Mouse (Mus musculus): Measurements from ENCODE around the gene Trhr2. TPM values are rescaled to one million over a fixed set of nuclear protein-coding genes. Genes with fewer than 3 reads are reported as not detected.

Gene Trhr2
- polyA plus RNA-seq, 1 experiment from 2014 or later: not detected

- Histone ChIP-seq H3K4me3 (ENCODE audit: low read length) (peak within 1 kb of the TSS; percentile 83), H3K4me1 (ENCODE audit: control insufficient read depth, insufficient read depth, low read length) (peaks cover 14% of the 10 kb centered on the region), H3K9ac (ENCODE audit: low read depth, low read length) (peak within 1 kb of the TSS; percentile 93), H3K36me3 (ENCODE audit: control insufficient read depth, insufficient read depth, low read length) (no peaks in the 10 kb centered on the region), H3K4me2 (ENCODE audit: low read depth, low read length) (peak within 1 kb of the TSS; percentile 76), H3K27me3 (replicated peaks; ENCODE audit: control insufficient read depth, insufficient read depth, low read length) (no peaks in the 10 kb centered on the region), H3K27ac (ENCODE audit: low read length) (peak within 1 kb of the TSS; percentile 97), H3K9me3 (ENCODE audit: control insufficient read depth, low read length) (no peaks in the 10 kb centered on the region)
- WGBS: under 1% methylated on average over 104 of the region's 107 CpGs
- peak; percentile 93 for ATAC-seq
Observed at GRCm38 (mm10) chr8:122376365-122377231, 16.1 kb upstream of the Trhr2 start, which contains the start of gene Zc3h18. TSS of gene Zc3h18 (plus strand) at chr8:122376609.

- H3K27me3 ChIP-seq (replicated peaks; ENCODE audit: control insufficient read depth, insufficient read depth, low read length): no peaks in the 10 kb centered on the region
- no peak; the same call in 1 of the 2 replicates for ATAC-seq
- peak overlapping the region; percentile 42 for H3K9ac ChIP-seq (ENCODE audit: low read depth, low read length)
- no peaks in the 10 kb centered on the region for H3K9me3 ChIP-seq (ENCODE audit: control insufficient read depth, low read length)
- no peaks in the 10 kb centered on the region for H3K36me3 ChIP-seq (ENCODE audit: control insufficient read depth, insufficient read depth, low read length)
- 24% methylated on average over 13 of the region's 13 CpGs for WGBS
- peak overlapping the region; percentile 61 for H3K4me2 ChIP-seq (ENCODE audit: low read depth, low read length)
- peaks cover 14% of the 10 kb centered on the region for H3K4me1 ChIP-seq (ENCODE audit: control insufficient read depth, insufficient read depth, low read length)
- peak overlapping the region; percentile 83 for H3K4me3 ChIP-seq (ENCODE audit: low read length)
- no peak overlapping the region for H3K27ac ChIP-seq (ENCODE audit: low read length)
Observed at GRCm38 (mm10) chr8:122375751-122376364, 15.3 kb upstream of the Trhr2 start.

- Histone ChIP-seq H3K27ac (ENCODE audit: low read length) (no peak overlapping the region), H3K4me1 (ENCODE audit: control insufficient read depth, insufficient read depth, low read length) (peaks cover 14% of the 10 kb centered on the region), H3K9me3 (ENCODE audit: control insufficient read depth, low read length) (no peaks in the 10 kb centered on the region), H3K9ac (ENCODE audit: low read depth, low read length) (no peak overlapping the region), H3K36me3 (ENCODE audit: control insufficient read depth, insufficient read depth, low read length) (no peaks in the 10 kb centered on the region), H3K4me3 (ENCODE audit: low read length) (no peak overlapping the region), H3K4me2 (ENCODE audit: low read depth, low read length) (0 out of 2 replicates have a peak overlapping the region, but pooled peaks have one; percentile 61), H3K27me3 (replicated peaks; ENCODE audit: control insufficient read depth, insufficient read depth, low read length) (no peaks in the 10 kb centered on the region)
- no peak for ATAC-seq
- WGBS: 94% methylated on average over 7 of the region's 7 CpGs
Observed at GRCm38 (mm10) chr8:122375320-122375719, 14.8 kb upstream of the Trhr2 start.

- Histone ChIP-seq H3K27ac (ENCODE audit: low read length) (no peak overlapping the region), H3K36me3 (ENCODE audit: control insufficient read depth, insufficient read depth, low read length) (no peaks in the 10 kb centered on the region), H3K4me1 (ENCODE audit: control insufficient read depth, insufficient read depth, low read length) (no peaks in the 10 kb centered on the region), H3K9ac (ENCODE audit: low read depth, low read length) (no peak overlapping the region), H3K4me2 (ENCODE audit: low read depth, low read length) (no peak overlapping the region), H3K9me3 (ENCODE audit: control insufficient read depth, low read length) (no peaks in the 10 kb centered on the region), H3K4me3 (ENCODE audit: low read length) (no peak overlapping the region), H3K27me3 (replicated peaks; ENCODE audit: control insufficient read depth, insufficient read depth, low read length) (no peaks in the 10 kb centered on the region)
- 67% methylated on average over 6 of the region's 6 CpGs for WGBS
- no peak for ATAC-seq
Observed at GRCm38 (mm10) chr8:122371706-122372105, 11.2 kb upstream of the Trhr2 start.

GRCm38 (mm10) chr8:122369665-122370064 lies 9.1 kb upstream of the Trhr2 start:
- H3K9me3 ChIP-seq (ENCODE audit: control insufficient read depth, low read length): no peaks in the 10 kb centered on the region
- no peaks in the 10 kb centered on the region for H3K27me3 ChIP-seq (replicated peaks; ENCODE audit: control insufficient read depth, insufficient read depth, low read length)
- no peak overlapping the region for H3K4me2 ChIP-seq (ENCODE audit: low read depth, low read length)
- no peak overlapping the region for H3K27ac ChIP-seq (ENCODE audit: low read length)
- 7% methylated on average over 9 of the region's 9 CpGs for WGBS
- peak; percentile 66 for ATAC-seq
- H3K36me3 ChIP-seq (ENCODE audit: control insufficient read depth, insufficient read depth, low read length): no peaks in the 10 kb centered on the region
- no peaks in the 10 kb centered on the region for H3K4me1 ChIP-seq (ENCODE audit: control insufficient read depth, insufficient read depth, low read length)
- H3K9ac ChIP-seq (ENCODE audit: low read depth, low read length): no peak overlapping the region
- no peak overlapping the region for H3K4me3 ChIP-seq (ENCODE audit: low read length)

GRCm38 (mm10) chr8:122368494-122368893 lies 7.9 kb upstream of the Trhr2 start:
- Histone ChIP-seq H3K27ac (ENCODE audit: low read length) (no peak overlapping the region), H3K4me1 (ENCODE audit: control insufficient read depth, insufficient read depth, low read length) (no peaks in the 10 kb centered on the region), H3K4me2 (ENCODE audit: low read depth, low read length) (no peak overlapping the region), H3K27me3 (replicated peaks; ENCODE audit: control insufficient read depth, insufficient read depth, low read length) (no peaks in the 10 kb centered on the region), H3K9ac (ENCODE audit: low read depth, low read length) (no peak overlapping the region), H3K36me3 (ENCODE audit: control insufficient read depth, insufficient read depth, low read length) (no peaks in the 10 kb centered on the region), H3K4me3 (ENCODE audit: low read length) (no peak overlapping the region), H3K9me3 (ENCODE audit: control insufficient read depth, low read length) (no peaks in the 10 kb centered on the region)
- no peak for ATAC-seq
- WGBS: 68% methylated on average over 10 of the region's 10 CpGs

- no peak overlapping the region for H3K9ac ChIP-seq (ENCODE audit: low read depth, low read length)
- H3K36me3 ChIP-seq (ENCODE audit: control insufficient read depth, insufficient read depth, low read length): no peaks in the 10 kb centered on the region
- no peaks in the 10 kb centered on the region for H3K27me3 ChIP-seq (replicated peaks; ENCODE audit: control insufficient read depth, insufficient read depth, low read length)
- H3K4me2 ChIP-seq (ENCODE audit: low read depth, low read length): no peak overlapping the region
- no peaks in the 10 kb centered on the region for H3K4me1 ChIP-seq (ENCODE audit: control insufficient read depth, insufficient read depth, low read length)
- no peak overlapping the region for H3K27ac ChIP-seq (ENCODE audit: low read length)
- no peak overlapping the region for H3K4me3 ChIP-seq (ENCODE audit: low read length)
- ATAC-seq: no peak
- 30% methylated on average over 8 of the region's 8 CpGs for WGBS
- H3K9me3 ChIP-seq (ENCODE audit: control insufficient read depth, low read length): no peaks in the 10 kb centered on the region
Observed at GRCm38 (mm10) chr8:122362967-122363366, 2.4 kb upstream of the Trhr2 start.

- Histone ChIP-seq H3K4me1 (ENCODE audit: control insufficient read depth, insufficient read depth, low read length) (no peaks in the 10 kb centered on the region), H3K4me2 (ENCODE audit: low read depth, low read length) (no peak overlapping the region), H3K27ac (ENCODE audit: low read length) (no peak overlapping the region), H3K27me3 (replicated peaks; ENCODE audit: control insufficient read depth, insufficient read depth, low read length) (no peaks in the 10 kb centered on the region), H3K4me3 (ENCODE audit: low read length) (no peak overlapping the region), H3K9ac (ENCODE audit: low read depth, low read length) (no peak overlapping the region), H3K36me3 (ENCODE audit: control insufficient read depth, insufficient read depth, low read length) (no peaks in the 10 kb centered on the region), H3K9me3 (ENCODE audit: control insufficient read depth, low read length) (no peaks in the 10 kb centered on the region)
- peak; percentile 18; the same call in 1 of the 2 replicates for ATAC-seq
- 38% methylated on average over 5 of the region's 5 CpGs for WGBS
Observed at GRCm38 (mm10) chr8:122362271-122362670, 1.7 kb upstream of the Trhr2 start.

GRCm38 (mm10) chr8:122359111-122359775 lies 1.3 kb downstream of the Trhr2 start:
- no peak for ATAC-seq
- H3K4me1 ChIP-seq (ENCODE audit: control insufficient read depth, insufficient read depth, low read length): peaks cover 10% of the 10 kb centered on the region; the same call in 1 of the 2 replicates
- H3K4me3 ChIP-seq (ENCODE audit: low read length): no peak overlapping the region
- H3K9me3 ChIP-seq (ENCODE audit: control insufficient read depth, low read length): no peaks in the 10 kb centered on the region
- H3K27ac ChIP-seq (ENCODE audit: low read length): no peak overlapping the region
- no peak overlapping the region for H3K9ac ChIP-seq (ENCODE audit: low read depth, low read length)
- no peaks in the 10 kb centered on the region for H3K36me3 ChIP-seq (ENCODE audit: control insufficient read depth, insufficient read depth, low read length)
- H3K27me3 ChIP-seq (replicated peaks; ENCODE audit: control insufficient read depth, insufficient read depth, low read length): no peaks in the 10 kb centered on the region
- H3K4me2 ChIP-seq (ENCODE audit: low read depth, low read length): no peak overlapping the region
- 78% methylated on average over 15 of the region's 15 CpGs for WGBS
